Mouse (Mus musculus) midbrain, embryonic 14.5 days (tissue): ENCODE measurements around the gene Timmdc1. TPM values are rescaled to one million over a fixed set of nuclear protein-coding genes. Genes with fewer than 3 reads are reported as not detected.

ENCODE experiments used
- ATAC-seq: fragments of 200-750 bp; cut with Nextera tagmentation; 2 replicates; pipeline ENCODE4 v1.8.0; 2017; ENCODE audit warnings: moderate number of reproducible peaks, moderate library complexity; ENCODE audit not compliant: low FRiP score, low TSS enrichment
- DNase-seq: peaks from one replicate; pipeline ENCODE4 v3.0.0-alpha.2; 2015
- H3K27ac ChIP-seq: fragments of 300-500 bp; sonication (generic); replicated peaks from 2 replicates; pipeline ENCODE4 v1.5.1; 2014; ENCODE audit warnings: mild to moderate bottlenecking, low read depth, low read length, moderate library complexity
- H3K27me3 ChIP-seq: fragments of 300-500 bp; sonication (generic); 2 replicates; pipeline ENCODE4 v1.6.1; 2014; ENCODE audit warnings: low read length, control low read depth, mixed read lengths; ENCODE audit not compliant: control insufficient read depth, insufficient read depth
- H3K36me3 ChIP-seq: fragments of 300-500 bp; sonication (generic); 2 replicates; pipeline ENCODE4 v1.6.1; 2014; ENCODE audit warnings: low read length, control low read depth; ENCODE audit not compliant: control insufficient read depth, insufficient read depth
- H3K4me1 ChIP-seq: fragments of 300-500 bp; sonication (generic); 2 replicates; pipeline ENCODE4 v1.6.1; 2014; ENCODE audit warnings: mild to moderate bottlenecking, antibody characterized with exemption, low read length, control low read depth; ENCODE audit not compliant: control insufficient read depth, insufficient read depth
- H3K4me2 ChIP-seq: fragments of 300-500 bp; sonication (generic); 2 replicates; pipeline ENCODE4 v1.6.1; 2014; ENCODE audit warnings: mild to moderate bottlenecking, low read length, moderate library complexity
- H3K4me3 ChIP-seq: fragments of 300-500 bp; sonication (generic); replicated peaks from 2 replicates; pipeline ENCODE4 v1.5.1; 2014; ENCODE audit warnings: low read depth, low read length
- H3K9ac ChIP-seq: fragments of 300-500 bp; sonication (generic); replicated peaks from 2 replicates; pipeline ENCODE4 v1.6.1; 2014; ENCODE audit warnings: mild to moderate bottlenecking, low read length, moderate library complexity
- H3K9me3 ChIP-seq: fragments of 300-500 bp; sonication (generic); 2 replicates; pipeline ENCODE4 v1.6.1; 2016; ENCODE audit warnings: low read length, control low read depth, mixed read lengths; ENCODE audit not compliant: control insufficient read depth
- WGBS: fragments of 180-500 bp; shearing (Covaris S2); extraction: QIAGEN DNeasy Blood & Tissue Kit; methylation state at CpG from one replicate; pipeline ENCODE4 v1.1.7; 2014; 5-methylcytosine and 5-hydroxymethylcytosine counted together
- polyA plus RNA-seq: library from polyadenylated mRNA; unstranded; fragments of >200 nt; fragmentation: Nextera tagmentation; extraction: Ambion mirVana; gene quantifications from 2 replicates; pipeline ENCODE4 v1.2.1, GENCODE M21; 2014

Gene Timmdc1
- polyA plus RNA-seq, 1 experiment from 2014 or later: 28.9 TPM

DNA sequence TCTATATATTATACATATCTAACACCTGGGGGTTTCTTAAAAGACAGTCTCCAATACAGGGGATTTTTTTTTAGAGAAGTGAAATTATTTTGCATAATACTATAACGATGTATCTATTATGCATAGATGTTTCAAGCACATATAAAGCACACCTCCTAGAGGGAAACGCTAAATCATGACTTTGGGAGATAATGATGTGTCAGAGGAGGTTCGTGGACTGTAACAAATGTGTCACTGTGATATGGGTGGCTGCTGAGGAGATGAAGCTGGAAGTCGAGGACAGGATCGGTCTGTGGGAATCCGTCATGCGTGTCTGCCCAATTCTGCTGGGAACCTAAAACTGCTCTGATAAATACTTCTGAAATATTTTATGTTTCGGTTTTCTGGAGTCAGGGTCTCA lies 60.7 kb downstream of the Timmdc1 start:
- Histone ChIP-seq H3K9me3 (no peaks in the 10 kb centered on the region), H3K27ac (no peak overlapping the region), H3K36me3 (no peaks in the 10 kb centered on the region), H3K27me3 (no peaks in the 10 kb centered on the region), H3K9ac (no peak overlapping the region), H3K4me3 (no peak overlapping the region), H3K4me1 (no peaks in the 10 kb centered on the region), H3K4me2 (no peak overlapping the region)
- DNase-seq (no peak), ATAC-seq (no peak)
- WGBS: 82% methylated on average over 8 of the region's 8 CpGs

DNA sequence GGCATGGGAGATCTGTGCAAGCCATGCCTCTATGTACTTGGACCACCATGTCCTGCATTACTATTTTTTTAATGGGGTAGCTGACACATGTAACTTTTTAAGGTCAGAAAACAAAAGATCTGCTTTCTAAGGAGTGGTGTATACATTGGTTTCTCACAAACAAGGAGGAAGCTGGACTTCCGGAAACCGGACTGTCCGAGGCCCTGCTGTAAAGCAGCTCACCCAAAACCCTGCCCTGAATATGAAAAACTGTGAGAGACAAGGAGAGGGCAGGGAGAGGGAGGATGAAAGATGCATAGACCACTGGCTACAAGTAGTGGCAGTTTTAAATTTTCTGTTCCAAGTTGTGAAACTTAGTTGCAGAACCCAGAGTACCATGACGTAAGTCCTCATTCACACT lies 62.5 kb downstream of the Timmdc1 start:
- Histone ChIP-seq H3K4me1 (no peaks in the 10 kb centered on the region), H3K4me3 (no peak overlapping the region), H3K27me3 (no peaks in the 10 kb centered on the region), H3K9ac (no peak overlapping the region), H3K9me3 (no peaks in the 10 kb centered on the region), H3K4me2 (no peak overlapping the region), H3K27ac (no peak overlapping the region), H3K36me3 (no peaks in the 10 kb centered on the region)
- 92% methylated on average over 4 of the region's 4 CpGs for whole genome bisulfite sequencing
- ATAC-seq (no peak), DNase-seq (no peak)

DNA sequence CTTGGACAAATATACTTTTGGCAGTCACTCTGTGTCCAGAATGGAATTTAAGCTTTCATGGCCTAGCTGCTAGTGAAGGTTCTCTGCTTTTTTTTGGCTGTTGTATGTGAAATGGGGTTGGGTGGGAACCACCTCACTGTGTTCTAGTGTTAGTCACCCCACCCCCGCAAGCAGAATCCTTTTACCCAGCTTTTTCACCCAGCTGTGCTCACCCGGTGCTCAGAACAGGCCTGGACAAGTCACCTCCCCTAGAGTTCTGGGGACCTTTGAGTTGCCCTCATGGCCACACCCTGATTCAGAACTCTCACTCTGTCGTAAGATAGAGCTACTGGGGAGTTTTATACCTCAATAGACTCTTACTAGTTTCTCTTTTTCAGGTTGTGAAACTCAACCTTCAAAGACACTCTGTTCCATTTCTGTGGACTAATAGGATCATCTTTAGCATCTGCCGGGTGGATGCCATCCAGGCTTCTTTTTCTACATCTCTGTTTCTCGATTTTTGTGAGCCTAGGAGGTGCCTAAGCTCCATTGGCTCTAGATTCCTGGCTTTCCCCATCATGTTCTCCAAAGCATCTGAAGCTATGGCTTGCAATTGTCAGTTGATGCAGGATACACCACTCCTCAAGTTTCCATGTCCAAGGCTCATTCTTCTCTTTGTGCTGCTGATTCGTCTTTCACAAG lies 63.7 kb downstream of the Timmdc1 start:
- Histone ChIP-seq H3K9ac (no peak overlapping the region), H3K4me2 (no peak overlapping the region), H3K4me1 (no peaks in the 10 kb centered on the region), H3K27me3 (no peaks in the 10 kb centered on the region), H3K36me3 (no peaks in the 10 kb centered on the region), H3K27ac (no peak overlapping the region), H3K4me3 (no peak overlapping the region), H3K9me3 (no peaks in the 10 kb centered on the region)
- WGBS: 78% methylated on average over 6 of the region's 6 CpGs
- DNase-seq: no peak
- ATAC-seq: no peak

DNA sequence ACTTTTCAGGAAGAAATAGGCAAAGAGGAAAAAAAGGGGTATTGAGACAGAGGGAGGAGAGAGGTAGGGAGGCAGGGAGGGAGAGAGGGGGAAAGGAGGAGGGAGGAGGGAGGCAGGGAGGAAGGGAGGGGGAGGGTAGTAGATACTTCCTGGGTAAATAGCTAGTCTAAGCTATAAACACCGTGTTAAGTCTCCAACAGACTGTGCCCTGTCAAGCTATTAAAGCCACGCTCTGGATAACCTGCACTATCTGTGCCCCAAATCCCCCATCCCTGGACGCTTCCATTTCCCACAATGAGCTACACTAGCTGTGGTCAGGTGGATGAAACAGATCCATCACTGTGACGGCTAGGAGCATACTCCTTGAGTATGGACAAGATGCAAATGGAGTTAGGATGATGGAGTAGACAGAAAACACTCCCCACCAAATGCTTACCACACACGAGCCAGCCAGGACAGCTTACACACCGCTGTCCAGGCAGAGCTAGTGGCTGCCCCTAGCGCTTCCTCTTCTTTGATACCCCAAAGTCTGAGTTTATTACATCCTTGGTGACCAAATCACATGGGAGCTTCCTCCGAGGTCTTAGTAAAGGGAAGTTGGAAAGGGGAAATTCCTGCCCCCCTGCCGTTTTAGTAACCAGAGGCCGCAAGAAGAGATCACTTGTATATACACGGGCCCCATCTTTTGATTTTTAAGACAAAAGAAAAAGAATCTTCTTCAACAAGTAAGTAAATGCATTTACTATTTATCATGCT lies 65.5 kb downstream of the Timmdc1 start:
- DNase-seq: no peak
- Histone ChIP-seq H3K4me2 (no peak overlapping the region), H3K9ac (no peak overlapping the region), H3K27ac (no peak overlapping the region), H3K36me3 (no peaks in the 10 kb centered on the region), H3K27me3 (no peaks in the 10 kb centered on the region), H3K4me1 (peaks cover under 1% of the 10 kb centered on the region), H3K9me3 (no peaks in the 10 kb centered on the region), H3K4me3 (no peak overlapping the region)
- 70% methylated on average over 11 of the region's 11 CpGs for WGBS
- ATAC-seq: no peak

DNA sequence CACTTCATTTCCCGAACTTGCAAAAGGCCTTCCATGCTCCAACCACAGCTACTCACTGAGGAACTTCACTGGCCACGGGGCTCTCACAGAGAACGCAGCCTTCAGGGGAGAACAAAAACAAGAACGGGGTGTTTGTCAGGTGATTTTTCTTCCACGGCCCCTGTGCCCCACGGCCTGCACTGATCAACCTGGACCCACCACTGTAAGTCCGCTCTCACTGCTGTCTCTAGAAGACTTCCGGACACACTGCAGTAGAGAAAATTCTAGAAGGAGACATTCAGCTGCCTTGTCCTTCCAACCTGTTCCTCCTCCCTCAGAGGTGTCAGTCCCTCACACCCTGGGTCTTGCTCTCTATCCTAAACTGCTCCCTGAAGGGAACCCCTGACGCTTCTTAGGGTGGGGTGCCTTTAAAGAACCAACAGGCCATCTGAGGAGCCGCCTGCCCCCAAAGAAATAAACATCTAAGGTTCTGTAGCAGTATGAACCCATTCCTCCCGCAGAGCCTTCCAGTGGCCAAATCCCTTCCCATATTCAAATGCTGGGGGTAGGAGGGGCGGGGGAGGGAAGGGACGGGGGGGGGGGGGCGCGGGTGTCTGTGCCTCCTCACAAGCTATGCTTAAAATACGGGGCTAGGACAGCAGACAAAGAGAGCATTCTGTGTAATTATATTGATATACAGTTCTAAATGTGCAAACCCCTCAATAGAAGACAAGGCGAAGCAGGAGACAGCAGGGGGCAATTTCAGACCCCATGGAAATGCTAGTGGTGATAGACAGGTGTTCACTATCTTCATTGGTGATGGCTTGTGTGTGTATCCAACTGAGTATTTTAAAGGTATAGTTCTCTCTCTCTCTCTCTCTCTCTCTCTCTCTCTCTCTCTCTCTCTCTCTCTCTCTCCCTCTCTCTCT lies 66.7 kb downstream of the Timmdc1 start, which contains the start of gene Cd80:
TSS of gene Cd80 (plus strand) at position 51 of the 908 bp plus-strand sequence.
- H3K9ac ChIP-seq: no peak within 1 kb of the TSS
- ATAC-seq: no peak
- no peak for DNase-seq

DNA sequence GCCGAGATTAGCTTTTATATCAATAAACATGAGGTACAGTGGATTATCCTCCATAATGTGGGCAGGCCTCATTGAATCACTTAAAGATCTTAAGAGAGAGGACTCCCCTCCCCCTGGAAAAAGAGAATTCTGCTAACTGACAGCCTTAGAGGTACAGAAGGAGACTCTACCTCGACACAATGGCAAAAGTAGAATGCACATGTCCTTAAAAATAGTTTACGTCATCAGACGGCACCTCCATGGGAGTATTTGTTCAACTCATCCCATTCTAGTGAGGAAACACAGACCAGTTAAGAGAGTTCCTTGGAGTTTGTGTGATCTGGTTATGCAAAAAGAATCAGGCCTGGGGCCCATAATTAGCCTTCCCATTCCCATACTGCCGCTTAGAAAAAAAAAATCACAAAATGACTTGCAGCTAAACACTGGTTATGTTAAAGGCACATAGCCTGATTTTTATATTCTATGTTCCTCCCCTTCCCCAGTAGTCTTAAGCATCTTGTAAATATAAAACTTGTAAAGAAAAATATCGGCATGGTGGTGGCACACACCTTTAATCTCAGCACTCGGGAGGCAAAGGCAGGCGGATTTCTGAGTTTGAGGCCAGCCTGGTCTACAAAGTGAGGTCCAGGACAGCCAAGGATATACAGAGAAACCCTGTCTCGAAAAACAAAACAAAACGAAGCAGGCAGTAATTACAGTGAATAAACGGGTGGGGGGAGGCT lies 67.8 kb downstream of the Timmdc1 start:
- Histone ChIP-seq H3K4me1 (peaks cover 14% of the 10 kb centered on the region), H3K9ac (no peak overlapping the region), H3K27ac (no peak overlapping the region), H3K36me3 (peaks cover 7% of the 10 kb centered on the region), H3K4me2 (no peak overlapping the region), H3K4me3 (no peak overlapping the region), H3K27me3 (no peaks in the 10 kb centered on the region), H3K9me3 (no peaks in the 10 kb centered on the region)
- 84% methylated on average over 11 of the region's 11 CpGs for WGBS
- DNase-seq (no peak), ATAC-seq (no peak)

More for the DNA sequence above, 66.7 kb downstream of the Timmdc1 start, which contains the start of gene Cd80:
- no peak within 1 kb of the TSS for H3K4me3 ChIP-seq
- WGBS: 73% methylated on average over 17 of the region's 17 CpGs
- H3K36me3 ChIP-seq: no peaks in the 10 kb centered on the region
- no peak within 1 kb of the TSS for H3K27ac ChIP-seq
- peaks cover 11% of the 10 kb centered on the region for H3K4me1 ChIP-seq
- H3K9me3 ChIP-seq: no peaks in the 10 kb centered on the region
- H3K27me3 ChIP-seq: no peaks in the 10 kb centered on the region
- no peak within 1 kb of the TSS for H3K4me2 ChIP-seq

DNA sequence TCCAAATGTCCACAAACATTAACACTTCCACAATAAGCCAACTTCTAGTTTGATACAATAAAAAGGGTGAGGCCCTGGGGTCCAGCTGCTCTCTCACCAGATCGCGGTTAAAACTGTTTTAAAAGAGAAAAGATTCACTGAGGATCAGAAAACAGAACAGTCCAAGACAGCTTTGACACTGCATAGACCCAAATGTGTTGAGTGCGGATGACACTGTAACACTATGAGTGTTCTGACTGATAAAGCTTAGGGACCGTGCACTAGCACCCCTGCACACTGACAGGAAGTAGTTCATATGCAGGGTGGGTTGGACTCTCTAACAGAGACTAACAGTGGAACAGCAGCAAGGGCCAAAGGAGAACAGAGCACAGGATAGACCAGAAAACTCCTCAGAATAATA lies 68.5 kb downstream of the Timmdc1 start:
- DNase-seq (no peak), ATAC-seq (no peak)

DNA sequence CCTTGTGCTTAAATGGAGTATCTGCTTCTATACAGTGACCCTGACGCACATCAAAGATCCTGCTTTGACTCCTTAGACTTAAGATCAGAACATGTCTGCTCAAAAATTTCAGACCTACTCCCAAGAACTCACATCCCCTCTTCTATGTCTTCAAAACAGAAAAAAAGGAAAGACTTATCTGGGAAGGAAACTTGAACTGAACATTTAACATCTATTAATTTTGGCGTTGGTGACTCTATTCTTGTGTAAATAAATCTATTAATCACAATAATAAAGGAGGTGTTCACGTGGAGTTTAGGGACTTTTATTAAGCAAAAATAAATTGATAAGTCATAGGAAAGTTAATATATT lies 69.3 kb downstream of the Timmdc1 start:
- peak overlapping the region; percentile 82 for H3K27ac ChIP-seq
- H3K4me3 ChIP-seq: peak overlapping the region; percentile 61
- DNase-seq (no peak), ATAC-seq (no peak)
- H3K4me1 ChIP-seq: peaks cover 14% of the 10 kb centered on the region
- H3K27me3 ChIP-seq: no peaks in the 10 kb centered on the region
- WGBS: 29% methylated on average over 3 of the region's 3 CpGs
- H3K36me3 ChIP-seq: peaks cover 18% of the 10 kb centered on the region
- H3K9ac ChIP-seq: peak overlapping the region; percentile 81
- H3K9me3 ChIP-seq: no peaks in the 10 kb centered on the region
- H3K4me2 ChIP-seq: peak overlapping the region; percentile 82

More for the DNA sequence above, 68.5 kb downstream of the Timmdc1 start:
- no peak overlapping the region for H3K9ac ChIP-seq
- no peak overlapping the region for H3K4me2 ChIP-seq
- 89% methylated on average over 4 of the region's 4 CpGs for WGBS
- H3K27ac ChIP-seq: no peak overlapping the region
- no peaks in the 10 kb centered on the region for H3K9me3 ChIP-seq
- H3K4me1 ChIP-seq: peaks cover 14% of the 10 kb centered on the region
- H3K27me3 ChIP-seq: no peaks in the 10 kb centered on the region
- H3K36me3 ChIP-seq: peaks cover 12% of the 10 kb centered on the region
- H3K4me3 ChIP-seq: no peak overlapping the region
